Mouse (Mus musculus) adrenal gland, adult 2 months (tissue): Measurements from ENCODE around the gene Slc33a1. TPM values are rescaled to one million over a fixed set of nuclear protein-coding genes. Genes with fewer than 3 reads are reported as not detected.

ENCODE experiments used
- DNase-seq: peaks from one replicate; pipeline ENCODE4 v3.0.0; 2021
- polyA plus RNA-seq: library from polyadenylated mRNA; depleted of rRNA; stranded (reverse); fragments of >200 nt; gene quantifications from 2 replicates; pipeline ENCODE4 v1.2.3, GENCODE M21; 2012; rRNA removed
- total RNA-seq, 2 experiments: library from RNA; stranded (reverse); gene quantifications; 2 replicates each; pipeline ENCODE4 v1.2.3; 2021

Gene Slc33a1
- total and polyA plus RNA-seq, 3 experiments, result 25.5 to 39.3 (median 35.2) TPM

DNA sequence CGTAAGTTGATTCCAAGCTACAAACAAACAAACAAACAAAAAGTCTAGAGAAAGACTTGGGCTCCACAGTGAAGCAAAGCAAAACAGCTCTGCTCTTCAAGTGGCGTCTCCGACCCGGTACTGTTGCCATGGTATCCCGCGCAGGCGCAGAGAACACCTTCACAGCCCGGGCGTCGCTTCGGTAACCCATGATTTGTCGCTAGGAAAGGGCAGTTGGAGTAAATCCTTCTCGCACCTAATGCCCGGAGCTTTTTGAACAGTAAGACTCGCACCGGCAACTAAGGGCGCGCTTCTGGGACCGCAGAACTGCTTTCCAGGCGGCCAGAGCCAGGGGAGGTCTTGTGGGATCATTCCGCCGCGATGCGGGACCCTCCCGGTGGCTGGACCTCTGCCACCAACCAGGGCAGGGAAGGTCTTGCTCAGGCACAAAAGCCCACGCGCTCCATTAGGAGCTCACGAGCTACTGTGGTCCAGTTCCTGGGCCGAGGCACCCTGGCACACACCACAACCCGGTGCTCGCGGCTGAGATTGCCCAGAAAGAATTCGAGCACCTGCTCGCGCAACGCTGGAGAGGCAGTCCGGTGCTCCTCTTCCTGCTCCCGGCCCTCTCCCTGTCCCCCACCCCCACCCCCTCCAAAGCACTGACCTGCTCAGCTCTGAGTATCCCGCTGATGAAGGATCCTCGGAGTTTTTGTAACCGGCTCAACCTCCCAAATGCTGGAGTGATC, 65.8 kb downstream of the Slc33a1 start:
- peak; percentile 88 for DNase-seq

DNA sequence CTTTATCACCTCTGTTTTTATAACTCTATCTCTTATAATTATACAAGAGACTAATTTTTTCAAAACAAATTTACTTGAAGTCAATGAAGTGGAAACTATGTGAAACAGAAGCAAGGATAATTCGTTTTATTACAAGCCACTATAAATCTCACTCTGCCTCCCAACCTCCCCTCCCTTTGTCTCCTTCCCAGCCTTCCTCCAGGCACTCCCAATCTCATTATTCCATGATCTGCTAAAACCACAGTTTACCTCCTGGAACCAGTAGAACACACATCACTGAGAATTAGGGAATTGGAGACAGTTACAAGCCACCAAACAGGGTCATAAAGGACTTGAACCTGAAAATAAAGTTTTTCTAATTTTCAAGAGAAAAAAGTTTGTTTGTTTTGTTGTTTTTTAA, 67.4 kb downstream of the Slc33a1 start:
- no peak for DNase-seq

DNA sequence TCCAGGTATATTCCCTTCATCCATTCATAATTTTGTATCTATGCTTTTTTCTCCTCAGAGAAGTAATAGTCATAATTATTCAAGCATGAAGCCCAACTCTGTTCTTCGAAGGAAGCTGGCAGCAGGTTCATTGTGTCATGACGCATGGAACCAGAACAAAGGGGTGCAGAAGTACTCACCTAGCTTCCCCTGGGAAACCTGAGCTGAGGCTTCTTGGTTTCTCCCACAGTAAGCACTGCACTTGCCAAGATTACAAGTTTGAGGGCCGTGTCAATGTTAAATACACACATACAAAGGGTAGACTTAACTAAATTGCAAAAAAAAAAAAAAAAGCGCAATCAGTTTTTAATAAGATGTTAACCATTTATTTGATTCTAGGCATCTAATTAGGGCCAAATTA, 68.3 kb downstream of the Slc33a1 start:
- no peak for DNase-seq

DNA sequence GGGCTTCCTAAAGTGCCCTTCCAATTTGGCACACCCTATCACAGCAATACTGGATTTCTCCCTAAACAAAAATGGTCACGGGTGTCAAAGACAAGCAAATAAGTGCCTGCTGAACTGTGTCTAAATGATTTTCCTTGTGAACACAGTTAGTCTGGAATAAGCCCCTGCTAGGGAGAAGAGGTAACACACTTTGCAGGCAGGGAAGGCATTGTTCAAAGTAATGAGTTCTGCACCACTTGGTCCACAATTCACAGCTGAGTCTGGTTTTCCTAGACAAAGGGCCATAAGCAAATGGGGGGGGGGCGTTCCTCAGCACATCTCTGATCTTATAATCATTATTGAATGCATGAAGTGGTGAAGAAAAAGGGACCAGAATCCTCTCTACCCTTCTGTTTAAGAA, 68.8 kb downstream of the Slc33a1 start:
- no peak for DNase-seq

DNA sequence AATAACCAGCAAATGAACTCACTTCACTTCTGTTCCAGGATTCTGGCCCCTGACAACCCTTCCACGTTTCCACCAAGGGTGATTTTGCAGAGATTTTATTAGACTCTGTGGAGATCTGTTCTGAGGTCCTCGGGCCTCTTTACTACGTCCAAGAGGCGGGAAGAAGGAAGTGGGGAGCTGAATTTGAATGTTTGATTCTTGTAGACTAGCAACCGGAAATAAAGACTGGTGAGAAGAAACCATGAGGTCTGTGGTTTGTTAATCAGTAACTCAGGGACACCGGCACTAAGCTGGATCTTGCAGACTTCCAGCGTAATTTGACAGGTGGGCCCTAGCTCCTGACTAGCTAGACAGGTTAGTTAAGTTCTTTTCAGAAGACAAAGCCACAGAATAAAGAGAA, 70.9 kb downstream of the Slc33a1 start:
- no peak for DNase-seq

DNA sequence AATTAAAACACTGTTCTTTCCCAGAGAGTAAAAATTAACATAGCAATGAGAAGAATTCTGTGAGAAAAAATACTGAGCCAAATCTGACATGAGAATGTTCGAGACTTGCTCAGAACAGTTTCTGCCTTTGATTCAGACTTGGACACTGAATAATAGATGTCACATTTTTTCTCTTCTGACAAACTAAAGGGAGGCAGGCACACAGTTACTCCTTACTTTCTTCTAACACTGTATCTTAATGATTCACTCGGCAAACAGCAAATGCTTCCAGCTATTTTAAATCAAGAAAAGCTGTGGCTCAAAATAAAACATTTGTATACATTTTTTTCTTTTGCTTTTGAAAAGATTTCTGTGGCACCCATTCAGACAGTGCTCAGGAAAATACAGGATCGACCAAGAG, 72.4 kb downstream of the Slc33a1 start:
- DNase-seq, result no peak

Other genes with a start within 250 kb of the Slc33a1 start
- not detected for gene Plch1, start 65.3 kb downstream of the Slc33a1 start, total RNA-seq
- gene Plch1, start 65.3 kb downstream of the Slc33a1 start, polyA plus RNA-seq, result not detected in 2 replicates
- 10 to 100 TPM in 1 of 2 experiments, 1 to 10 TPM in 1; 9.2 to 14.5 TPM for gene E130311K13Rik, start 35.3 kb downstream of the Slc33a1 start, total RNA-seq
- gene E130311K13Rik, start 35.3 kb downstream of the Slc33a1 start, polyA plus RNA-seq, result 5.7 and 5.9 TPM in 2 replicates
- gene Gmps, start 11.3 kb upstream of the Slc33a1 start, total RNA-seq, result 10 to 100 TPM; 19.5 to 25.3 TPM
- 1.7 and 2.3 TPM in 2 replicates for gene Gmps, start 11.3 kb upstream of the Slc33a1 start, polyA plus RNA-seq
- gene Vmn2r1, start 116.8 kb upstream of the Slc33a1 start, total RNA-seq, result under 1 TPM; 0.09 to 0.21 TPM
- gene Vmn2r1, start 116.8 kb upstream of the Slc33a1 start, polyA plus RNA-seq, result 0.06 TPM in 2 replicates
- not detected for gene Vmn2r2, start 177.2 kb upstream of the Slc33a1 start, total RNA-seq
- gene Vmn2r2, start 177.2 kb upstream of the Slc33a1 start, polyA plus RNA-seq, result not detected in 2 replicates